Mouse (Mus musculus): Measurements from ENCODE around the gene Pfdn4.

The Pfdn4 gene

DNA sequence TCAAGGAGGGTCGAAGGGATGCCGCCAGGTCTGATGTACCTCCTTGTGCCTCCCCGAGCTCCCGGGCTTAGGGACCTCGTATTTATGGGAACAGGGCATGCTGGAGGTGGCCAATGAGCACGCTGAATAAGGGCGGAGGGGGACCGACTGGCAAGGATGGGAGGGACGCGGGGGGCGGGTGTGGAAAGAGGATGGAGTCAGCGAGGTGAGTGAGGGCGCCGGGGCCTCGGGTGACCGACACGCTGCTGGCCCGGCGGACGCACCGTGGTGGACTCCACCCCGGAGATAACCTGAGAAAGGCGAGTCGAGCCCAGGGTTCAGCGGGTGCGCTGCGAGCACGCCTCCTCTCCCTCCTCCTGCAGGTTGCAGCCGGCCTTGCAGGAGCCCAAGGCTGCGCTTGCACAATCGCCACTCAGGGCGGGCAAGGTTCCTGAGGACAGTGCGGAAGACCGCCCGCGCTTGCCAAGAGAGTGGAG is 901 bp downstream of the Pfdn4 start, which contains the start of gene Cyp24a1:
TSS of gene Cyp24a1 (minus strand) at position 55 of the 476 bp plus-strand sequence.
- DNase-seq (ENCODE audit: low spot score), result no peak

DNA sequence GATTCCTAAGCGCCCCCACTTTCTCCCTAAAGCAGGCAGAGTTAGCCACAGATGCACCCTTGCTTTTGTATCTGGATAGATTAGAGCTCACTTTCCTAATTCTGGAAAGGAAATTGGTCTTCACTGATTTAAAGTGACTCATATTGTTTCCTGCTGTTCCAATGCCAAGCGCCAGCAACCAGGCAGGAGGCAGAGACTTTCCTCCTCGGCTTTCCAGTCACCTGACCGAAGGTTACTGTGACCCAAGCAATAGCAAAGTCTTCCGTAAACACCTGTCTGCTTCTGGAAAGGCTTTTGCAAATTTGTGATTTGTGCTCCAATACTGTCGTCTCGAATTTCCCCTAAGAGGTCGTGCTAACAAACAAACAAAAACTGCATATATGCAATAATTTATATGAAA is 1.8 kb downstream of the Pfdn4 start:
- DNase-seq (ENCODE audit: low spot score), result no peak

DNA sequence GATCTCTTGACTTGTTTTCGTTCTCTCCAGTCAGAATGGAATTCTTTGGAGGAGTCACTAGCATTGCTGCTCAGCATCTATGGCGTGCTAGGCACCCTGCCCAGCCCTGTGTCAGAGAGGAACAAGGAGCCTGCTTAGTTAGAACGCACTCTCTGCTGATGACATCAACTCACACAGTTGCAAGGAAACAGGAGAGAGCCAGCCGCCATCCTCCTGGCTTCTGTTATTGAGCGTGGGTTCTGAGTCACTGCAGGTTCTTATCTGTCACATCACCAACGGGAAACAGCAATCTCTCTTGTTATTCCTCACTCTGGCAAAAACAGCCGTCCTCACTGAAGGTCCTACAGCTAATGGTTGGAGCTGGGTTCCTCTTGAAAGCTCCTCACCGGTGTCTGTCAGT is 7.1 kb downstream of the Pfdn4 start:
- DNase-seq (ENCODE audit: low spot score), result no peak

DNA sequence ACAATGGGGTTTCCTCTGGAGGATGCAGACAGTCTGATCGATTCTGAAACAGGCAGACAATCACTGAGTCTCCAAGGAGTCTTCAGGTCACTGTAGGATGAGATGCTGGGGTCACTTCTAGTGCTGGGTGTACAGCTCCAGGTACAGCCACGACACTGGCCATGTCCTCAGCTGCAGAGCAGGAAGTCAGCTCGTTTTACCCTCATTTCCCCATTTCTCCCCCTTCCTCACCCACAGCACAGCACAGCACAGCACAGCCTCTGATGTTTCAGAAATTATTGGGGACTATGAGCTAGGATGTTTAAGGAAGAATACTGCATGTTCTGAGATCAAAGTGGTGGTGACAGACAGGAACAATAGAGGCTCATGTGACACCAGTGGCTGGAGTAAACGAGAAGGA is 7.8 kb downstream of the Pfdn4 start:
- DNase-seq (ENCODE audit: low spot score), result no peak

DNA sequence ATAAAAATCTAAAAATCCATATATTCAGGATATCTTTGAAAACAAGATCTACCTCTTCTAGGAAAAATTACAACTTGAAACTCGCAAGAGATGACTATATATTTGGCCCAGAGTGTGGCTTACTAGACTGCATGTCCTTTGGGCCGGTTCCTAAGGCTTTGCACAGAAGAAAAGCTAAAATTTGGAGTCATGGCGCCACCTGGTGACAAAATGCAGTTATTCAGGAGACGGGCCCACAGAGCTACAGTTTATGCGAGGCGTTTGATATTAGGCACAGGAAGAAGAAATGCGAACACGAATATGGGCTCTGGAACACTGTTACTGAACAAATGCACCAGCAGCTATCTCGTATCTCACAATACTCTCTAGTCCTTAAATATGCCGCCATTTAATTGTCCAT is 11.5 kb downstream of the Pfdn4 start:
- DNase-seq (ENCODE audit: low spot score), result peak; percentile 76

DNA sequence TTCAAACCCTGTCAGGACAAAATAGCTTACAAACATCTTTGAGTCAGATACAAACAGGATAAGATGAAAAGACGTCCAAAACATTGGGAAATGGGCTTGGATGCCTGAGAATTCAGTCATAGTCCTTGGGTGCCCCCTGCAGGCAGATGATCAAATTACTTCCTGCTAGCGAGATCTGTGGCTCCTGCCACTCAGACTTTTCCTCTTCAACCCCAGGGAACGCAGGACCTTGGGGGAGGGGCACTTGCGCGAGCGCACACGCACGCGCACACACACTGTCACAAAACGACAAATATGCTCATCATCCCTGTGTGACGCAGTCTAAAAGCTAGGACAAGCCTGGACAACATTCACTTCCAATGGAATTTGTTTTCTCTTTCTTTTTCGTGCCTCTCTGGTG is 12.6 kb downstream of the Pfdn4 start:
- DNase-seq (ENCODE audit: low spot score), result peak; percentile 71

DNA sequence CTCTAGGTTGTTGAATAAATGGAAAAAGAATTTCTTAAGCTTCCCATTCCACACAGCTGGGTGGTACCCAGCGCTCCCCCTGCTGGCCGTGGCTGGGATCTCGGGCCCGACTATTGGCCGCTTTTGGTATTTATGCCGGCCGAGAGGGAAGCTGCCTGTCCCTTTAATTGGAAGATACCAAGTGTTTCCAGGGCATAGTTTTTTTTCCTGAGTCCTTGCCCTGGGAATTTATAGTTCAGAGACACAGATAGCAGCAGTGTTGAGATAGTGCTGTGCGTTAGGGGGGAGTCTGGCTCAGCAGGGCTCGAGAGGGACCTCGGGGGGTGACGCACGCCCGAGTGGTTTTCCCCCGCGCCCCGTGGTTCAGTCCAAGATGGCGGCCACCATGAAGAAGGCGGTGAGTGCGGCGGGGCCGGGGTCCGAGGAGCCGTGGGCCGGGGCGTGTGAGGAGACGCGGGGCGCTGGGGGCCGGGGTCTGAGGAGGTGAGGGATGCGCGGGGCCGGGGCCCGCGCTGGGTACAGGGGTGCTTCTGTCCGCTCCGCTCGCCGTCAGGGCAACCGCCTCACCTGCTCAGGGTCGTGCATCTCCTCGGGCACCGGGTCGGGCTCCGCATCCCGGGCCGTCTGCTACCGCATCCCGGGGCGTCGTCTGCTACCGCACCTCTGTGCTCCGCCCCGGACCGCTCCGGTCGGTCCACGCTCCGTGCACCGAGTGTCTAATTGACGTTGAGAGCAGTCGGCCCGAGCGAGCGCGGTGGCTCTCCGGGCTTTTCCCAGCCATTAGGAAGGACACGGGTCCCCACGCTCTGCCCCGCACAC is 15.1 kb downstream of the Pfdn4 start:
- DNase-seq (ENCODE audit: low spot score), result peak; percentile 82

DNA sequence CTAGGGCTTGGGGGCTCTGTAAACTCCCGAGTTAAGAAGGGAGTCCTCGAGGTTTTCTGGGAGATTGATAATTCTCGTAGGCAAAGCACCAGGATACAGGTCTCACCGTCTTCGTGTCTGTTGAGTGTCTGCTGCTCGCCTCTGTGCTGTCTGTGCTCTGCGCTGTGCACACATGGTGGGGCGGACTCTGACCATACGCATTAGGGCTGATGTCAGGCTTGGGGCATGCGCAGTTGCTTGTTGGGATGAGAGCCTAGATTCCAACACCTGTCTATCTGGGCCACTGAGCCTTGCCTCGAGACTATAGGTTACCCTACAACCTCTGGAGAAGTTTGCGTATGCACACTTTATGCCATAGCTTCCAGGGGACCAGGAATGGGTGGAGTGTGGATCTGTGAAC is 17.5 kb downstream of the Pfdn4 start:
- DNase-seq (ENCODE audit: low spot score), result no peak

DNA sequence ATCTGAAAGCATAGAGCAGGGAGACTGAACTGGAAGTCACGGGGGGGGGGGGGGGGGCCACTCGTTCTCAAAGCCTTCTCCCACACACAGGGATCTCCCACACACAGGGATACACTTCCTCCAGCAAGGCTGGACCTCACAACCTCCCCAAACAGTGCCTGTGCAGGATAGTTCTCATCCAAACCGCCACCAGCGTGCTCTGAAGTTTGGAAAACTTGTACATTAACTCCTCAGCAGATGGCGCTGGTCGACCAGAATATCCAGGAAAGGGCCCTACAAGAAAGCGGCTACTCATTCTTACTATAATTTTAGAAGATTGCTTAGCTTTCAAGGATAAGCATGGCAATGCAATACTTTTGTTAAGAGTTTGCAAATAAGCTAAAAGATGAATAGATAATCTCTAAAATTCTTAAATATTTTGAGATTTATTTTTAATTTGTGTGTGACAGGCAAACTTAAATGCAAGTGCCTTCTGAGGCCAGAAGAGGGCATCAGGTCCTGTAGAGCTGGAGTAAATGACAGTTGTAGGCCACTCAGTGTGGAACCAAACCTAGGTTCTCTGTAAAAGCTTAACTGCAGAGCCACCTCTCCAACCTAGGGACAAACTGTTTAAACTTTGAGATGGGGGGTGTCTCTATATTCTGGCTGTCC is 24.2 kb downstream of the Pfdn4 start:
- DNase-seq (ENCODE audit: low spot score), result no peak

DNA sequence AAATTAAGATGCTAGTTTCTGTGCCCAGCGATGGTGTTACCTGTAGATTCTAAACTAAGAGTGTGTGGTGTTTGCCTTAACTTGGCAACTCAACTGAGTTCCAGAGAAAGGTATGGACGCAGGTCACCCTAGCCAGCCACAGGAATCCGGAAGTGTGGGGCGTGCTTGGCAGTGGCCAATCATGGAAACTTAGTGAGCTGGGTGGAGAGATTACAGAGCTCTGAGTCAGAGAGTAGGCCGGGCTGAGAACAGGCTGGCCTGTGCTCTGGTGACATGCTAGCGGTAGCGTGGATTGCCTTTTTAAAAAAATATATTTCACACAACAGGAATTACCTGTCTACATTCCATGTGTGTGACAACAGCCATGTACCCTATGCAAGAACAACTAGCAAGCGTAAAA is 30.3 kb downstream of the Pfdn4 start:
- no peak for DNase-seq (ENCODE audit: low spot score)

DNA sequence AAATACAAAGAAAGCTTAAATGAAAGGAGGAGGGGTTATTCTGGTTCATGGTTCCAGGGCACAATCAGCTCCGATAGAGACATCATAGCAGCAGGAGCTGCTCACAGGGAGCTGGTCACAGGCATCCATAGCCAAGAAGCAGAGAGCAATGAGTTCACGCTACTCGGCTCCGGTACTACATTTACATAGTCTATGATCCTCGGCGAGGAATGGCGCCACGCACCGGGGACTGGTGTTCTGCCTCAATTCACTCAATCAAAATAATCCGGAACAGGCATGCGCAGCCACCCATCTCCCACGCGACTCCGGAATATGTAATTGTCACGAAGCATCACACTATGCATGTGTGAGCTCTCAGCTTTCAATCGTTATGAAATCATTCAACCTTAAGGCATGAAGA is 31.8 kb downstream of the Pfdn4 start:
- DNase-seq (ENCODE audit: low spot score), result no peak

DNA sequence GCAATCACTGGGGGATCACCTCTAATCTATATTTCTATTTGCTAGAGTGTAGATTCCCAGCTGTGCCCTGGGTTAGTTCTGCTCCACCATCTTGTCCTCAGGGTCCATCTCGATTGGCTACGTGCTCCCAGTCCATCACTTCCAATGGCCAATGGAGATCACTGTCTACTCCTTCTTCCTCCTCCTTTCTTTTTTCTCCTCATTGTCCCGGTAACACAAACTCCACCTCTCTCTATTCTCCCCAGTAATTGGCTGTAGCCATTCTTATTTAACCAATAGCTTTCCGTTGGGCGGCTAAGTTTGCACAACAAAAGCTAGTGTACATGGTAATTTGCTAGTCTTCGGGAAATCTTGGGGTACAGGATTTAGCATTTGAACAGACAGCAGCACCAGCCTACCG is 33.5 kb downstream of the Pfdn4 start:
- DNase-seq (ENCODE audit: low spot score), result no peak

DNA sequence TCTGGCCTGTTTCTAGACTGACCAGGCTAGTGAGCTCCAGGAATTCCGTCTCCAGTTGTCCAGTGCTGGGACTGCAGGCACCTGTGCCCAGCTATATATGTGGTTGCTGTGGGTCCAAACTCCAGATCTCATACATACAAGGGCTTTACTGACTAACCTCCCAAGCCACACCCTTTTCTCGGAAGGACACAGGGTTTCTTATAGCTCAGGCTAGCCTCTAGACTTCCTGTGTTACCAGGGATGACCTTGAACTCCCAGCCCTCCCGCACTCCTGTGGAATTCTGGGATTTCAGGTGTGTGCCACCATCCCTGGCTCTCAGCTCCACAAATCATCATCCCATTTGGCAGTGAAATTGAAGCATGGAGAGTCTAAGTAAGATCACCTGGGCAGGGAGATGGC is 34.0 kb downstream of the Pfdn4 start:
- DNase-seq (ENCODE audit: low spot score), result no peak

DNA sequence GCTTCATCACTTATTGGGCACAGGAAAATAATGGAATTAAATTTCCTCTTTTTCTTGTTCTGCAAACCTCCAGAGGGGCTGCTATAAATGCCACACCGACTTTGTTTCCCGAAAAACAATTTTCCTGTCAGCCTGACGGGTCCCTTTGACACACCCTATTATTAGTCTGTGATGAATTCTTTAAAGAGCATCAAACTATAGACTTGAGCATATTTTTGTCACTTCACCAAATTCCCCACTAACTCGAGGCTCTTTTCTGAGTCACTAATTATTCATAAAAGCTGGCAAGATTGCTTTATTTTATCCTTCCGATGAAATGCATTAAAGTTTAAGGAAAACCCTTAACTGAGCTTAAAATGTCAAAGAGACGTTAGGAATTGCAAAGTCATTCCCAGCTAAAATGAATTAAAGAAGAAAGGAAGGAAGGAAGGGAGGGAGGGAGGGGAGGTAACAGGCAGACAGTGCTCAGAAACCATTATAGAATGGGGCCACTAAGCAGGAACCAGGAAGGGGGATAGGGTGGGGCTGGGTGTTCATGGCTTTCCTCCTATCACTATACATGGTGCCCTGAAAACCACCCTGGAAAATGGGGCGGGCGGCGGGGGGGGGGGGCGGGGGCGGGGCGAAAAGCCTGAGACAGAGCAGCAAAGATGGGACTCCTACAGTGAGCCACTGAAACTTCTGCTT is 38.0 kb downstream of the Pfdn4 start:
- no peak for DNase-seq (ENCODE audit: low spot score)

DNA sequence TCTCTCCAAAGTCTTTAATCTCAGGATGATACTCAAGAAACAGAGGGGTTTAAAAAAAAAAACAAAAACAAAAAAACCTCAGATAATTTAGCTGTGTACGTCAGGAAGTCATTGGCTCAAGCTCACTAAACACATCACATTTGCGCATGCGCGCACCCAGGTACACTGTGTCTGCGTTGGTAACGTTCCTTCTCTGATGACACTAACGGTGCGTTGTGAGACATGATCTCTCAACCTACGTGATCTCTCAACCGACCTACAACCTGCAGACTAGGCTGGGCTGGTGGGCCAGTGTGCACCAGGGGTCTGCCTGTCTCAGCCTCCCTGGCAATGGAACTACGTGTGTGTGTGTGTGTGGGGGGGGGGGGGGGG is 38.6 kb downstream of the Pfdn4 start:
- DNase-seq (ENCODE audit: low spot score), result no peak

DNA sequence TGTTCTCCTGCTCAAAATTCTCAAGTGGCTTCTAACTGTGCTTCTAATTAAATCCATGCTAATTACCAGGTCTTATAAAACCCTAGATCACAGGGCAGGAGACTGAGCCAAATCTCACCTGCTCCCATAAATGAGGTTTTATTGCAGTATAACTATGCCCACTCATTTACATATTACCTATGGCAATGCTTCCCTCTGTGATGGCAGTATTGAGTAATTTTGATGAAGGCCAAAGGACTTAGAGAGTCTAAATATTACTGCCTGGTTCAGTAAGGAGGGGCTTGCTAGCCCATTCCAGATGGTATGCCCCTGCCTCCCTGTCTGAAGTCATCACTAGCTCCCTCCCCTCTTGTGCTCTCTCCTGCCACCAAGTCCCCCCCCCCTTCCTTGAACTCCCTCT is 39.6 kb downstream of the Pfdn4 start:
- no peak for DNase-seq (ENCODE audit: low spot score)

DNA sequence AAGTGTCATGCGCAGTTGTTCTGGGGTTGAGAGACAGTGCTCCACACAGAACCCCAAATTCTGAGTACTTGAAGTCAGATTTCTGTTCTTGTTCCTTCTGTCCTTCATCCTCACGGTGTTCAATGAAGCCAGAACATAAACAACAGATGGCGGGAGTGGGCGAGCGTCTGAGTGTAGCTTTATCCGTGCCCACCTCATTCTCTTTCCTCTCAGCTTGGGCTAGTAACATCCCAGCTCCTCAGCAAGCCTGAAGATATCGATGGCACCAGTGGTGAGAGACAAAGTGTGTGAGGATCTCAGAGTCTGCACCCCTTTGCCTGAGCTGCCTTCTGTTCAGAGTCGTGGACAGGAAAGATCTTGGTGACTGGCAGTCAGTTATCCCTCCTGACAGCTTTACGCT is 43.0 kb downstream of the Pfdn4 start:
- no peak for DNase-seq (ENCODE audit: low spot score)

DNA sequence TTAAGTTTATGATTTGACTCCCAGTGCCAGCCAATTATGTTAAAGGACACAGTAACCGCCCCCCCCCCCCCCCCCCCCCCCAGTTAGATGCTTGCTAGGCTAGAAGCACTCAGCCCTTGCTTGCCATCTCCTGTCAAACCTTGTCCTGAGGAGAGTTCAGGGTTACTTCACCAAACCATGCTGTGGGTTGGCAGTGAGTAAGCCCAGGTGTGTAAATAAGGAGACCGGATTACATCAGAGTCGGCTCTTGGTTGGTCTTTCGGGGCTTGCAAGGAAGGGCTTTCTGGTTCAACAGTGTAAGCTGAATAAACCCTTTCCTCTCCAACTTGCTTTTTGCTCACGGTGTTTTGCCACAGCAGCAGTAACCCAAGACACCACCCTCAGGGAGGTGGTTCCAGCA is 47.4 kb downstream of the Pfdn4 start:
- no peak for DNase-seq (ENCODE audit: low spot score)

DNA sequence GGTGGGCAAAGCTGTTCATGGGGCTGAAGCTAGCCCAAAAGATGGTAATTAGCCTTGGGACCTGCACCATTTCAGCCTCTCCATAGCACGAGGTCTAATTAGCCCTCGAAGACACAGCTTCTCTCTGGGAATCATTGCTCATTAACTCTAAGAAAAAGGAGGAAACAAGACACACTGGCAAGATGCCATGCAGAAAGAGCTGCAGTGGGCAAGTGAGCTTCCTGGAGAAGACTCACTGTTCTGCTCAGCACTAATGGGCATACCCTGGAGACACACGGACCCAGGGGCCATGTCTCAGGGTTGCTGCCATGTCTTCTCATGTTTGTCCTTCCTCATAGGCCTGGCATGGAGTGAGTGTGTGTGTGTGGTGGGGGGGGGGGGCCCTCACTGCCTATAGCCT is 47.9 kb downstream of the Pfdn4 start:
- DNase-seq (ENCODE audit: low spot score), result no peak

DNA sequence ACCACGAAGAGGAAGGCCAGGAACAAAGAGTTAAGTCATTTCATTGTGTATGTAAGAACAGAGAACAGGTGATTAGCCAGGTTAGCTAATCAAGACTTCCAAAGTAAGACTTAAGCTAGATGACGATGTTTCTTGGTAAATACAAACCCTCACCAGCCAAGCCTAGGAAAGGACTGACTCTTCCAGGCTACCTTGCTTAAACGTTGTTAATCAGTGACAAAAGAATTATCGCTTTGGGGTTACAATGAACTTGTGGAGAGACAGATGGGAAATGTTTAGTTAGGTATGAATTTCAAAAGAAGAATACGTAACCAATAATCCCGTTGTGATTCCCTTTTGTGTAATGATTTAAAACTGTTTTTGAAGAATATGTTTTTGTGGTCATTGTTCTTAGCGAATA is 48.7 kb downstream of the Pfdn4 start:
- DNase-seq (ENCODE audit: low spot score), result no peak

DNA sequence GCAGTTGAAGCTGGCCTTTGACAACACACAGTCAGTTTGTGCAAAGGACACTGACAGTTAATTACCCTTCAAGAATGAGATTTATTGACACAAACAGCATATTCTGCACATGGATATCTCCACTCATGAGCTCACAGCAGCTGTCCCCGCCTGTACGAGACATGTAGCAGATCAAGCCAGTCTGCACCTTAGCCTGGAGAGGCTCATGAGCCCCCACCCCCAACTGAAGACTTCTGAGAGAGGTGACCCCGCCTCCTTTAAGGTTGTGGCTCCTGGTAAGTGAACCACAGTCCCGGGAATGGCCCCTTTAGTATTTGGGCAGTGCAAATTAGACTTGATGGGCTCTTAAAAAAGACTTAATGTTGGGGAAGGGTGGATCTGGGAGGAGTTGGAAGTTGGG is 49.5 kb downstream of the Pfdn4 start:
- no peak for DNase-seq (ENCODE audit: low spot score)

DNA sequence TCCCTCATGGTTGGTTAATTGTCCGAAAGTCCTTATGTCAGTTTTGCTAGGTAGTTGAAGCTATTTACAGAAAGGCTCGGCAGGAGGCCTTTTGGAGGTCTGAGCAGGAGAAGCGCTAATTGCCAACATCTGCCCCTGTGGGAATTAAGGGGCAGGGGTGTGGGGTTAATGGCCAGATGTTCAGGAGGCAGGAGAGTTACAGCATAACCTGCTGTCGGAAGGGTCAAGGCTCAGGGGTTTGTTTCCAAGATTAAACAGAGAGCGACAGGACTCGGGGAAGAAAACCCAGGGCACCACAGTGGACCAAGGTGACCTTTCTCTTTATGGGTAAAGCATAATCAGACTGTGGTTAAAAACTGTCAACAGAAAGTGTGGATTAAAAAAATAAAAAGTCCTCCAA is 51.3 kb downstream of the Pfdn4 start:
- DNase-seq (ENCODE audit: low spot score), result no peak

DNA sequence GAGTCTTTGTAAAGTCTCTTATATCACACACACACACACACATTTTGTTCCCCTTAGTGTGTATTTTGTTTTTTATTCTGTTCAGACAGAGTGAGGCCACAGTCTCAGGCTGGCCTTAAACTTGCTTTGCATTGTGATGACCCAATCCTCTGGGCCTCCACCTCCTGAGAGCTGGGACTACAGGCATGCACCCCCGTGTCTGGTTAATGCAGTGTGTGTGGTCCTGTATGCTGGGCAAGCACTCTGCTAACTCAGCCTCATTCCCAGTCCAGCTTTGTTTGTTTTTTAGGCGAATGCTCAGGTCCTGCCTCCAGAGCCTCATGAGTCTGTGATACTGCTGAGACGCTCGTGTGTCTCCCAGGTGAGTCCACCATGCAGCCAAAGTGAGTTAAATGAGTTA is 51.8 kb downstream of the Pfdn4 start:
- DNase-seq (ENCODE audit: low spot score), result no peak

Data from T-cell, adult 2 months (primary cell).